Mouse (Mus musculus): ENCODE data around the gene Ascc1. TPM values are rescaled to one million over a fixed set of nuclear protein-coding genes. Genes with fewer than 3 reads are reported as not detected.

The Ascc1 gene
- polyA plus RNA-seq, 1 experiment from 2014 or later = 43.3 TPM

DNA sequence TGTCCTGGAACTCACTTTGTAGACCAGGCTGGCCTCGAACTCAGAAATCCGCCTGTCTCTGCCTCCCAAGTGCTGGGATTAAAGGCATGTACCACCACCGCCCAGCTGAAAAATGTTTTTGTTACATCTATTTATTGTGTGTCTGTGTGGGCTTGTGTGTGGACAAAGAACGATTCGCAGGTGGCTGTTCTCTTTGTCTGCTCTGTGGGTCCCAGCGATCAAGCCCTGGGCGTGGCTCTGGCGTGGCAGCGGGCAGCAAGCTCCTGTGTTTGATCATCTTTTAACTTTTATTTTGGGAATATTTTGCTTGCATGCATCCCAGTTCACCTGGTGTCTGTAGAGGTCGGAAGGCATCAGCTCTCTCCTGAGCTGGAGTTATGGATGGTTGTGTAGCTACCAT lies 48.0 kb downstream of the Ascc1 start:
- no peak for ATAC-seq (ENCODE audit: insufficient number of reproducible peaks, insufficient read depth, low FRiP score, low read depth)
- 95% methylated on average over 10 of the region's 10 CpGs for WGBS
- H3K9ac ChIP-seq (ENCODE audit: low read length) = no peak overlapping the region
- no peak overlapping the region for H3K27ac ChIP-seq (replicated peaks in 1 of 2; ENCODE audit: control insufficient read depth in 1 of 2, insufficient read depth in 1 of 2, low read depth in 2 of 2, low read length in 2 of 2)
- no peaks in the 10 kb centered on the region for H3K27me3 ChIP-seq (ENCODE audit: control insufficient read depth, insufficient read depth, low read length)
- no peak overlapping the region for H3K4me2 ChIP-seq (ENCODE audit: low read length)
- H3K4me3 ChIP-seq (ENCODE audit: control insufficient read depth in 1 of 2, insufficient read depth in 1 of 2, low read depth in 1 of 2, low read length in 2 of 2) = no peak overlapping the region
- peaks cover 20% of the 10 kb centered on the region for H3K36me3 ChIP-seq (ENCODE audit: control insufficient read depth, insufficient read depth, low read length)
- H3K9me3 ChIP-seq (ENCODE audit: control insufficient read depth, low read length) = no peaks in the 10 kb centered on the region
- no peaks in the 10 kb centered on the region for H3K4me1 ChIP-seq (ENCODE audit: control insufficient read depth in 2 of 2, insufficient read depth in 2 of 2, low read length in 2 of 2)

DNA sequence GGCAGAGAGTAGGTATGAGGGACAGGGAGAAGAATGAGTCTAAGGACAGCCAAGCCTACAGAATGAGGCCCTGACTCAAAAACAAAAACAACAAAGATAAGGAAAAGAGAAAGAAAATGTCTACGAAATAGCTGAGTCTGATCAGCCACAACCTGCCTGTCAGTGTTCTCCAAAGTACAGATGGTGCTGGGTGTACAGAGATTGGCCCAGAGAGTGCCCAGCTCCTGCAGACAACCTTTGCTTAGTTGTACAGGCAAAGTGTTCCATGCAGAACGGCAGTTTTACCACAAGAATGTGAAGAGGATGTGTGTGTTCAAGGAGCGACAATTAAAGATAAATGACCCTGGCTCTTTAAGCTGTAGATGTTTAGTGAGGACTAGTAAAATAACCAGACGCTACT lies 50.5 kb downstream of the Ascc1 start:
- Histone ChIP-seq H3K9ac (ENCODE audit: low read length) (no peak overlapping the region), H3K27ac (replicated peaks in 1 of 2; ENCODE audit: control insufficient read depth in 1 of 2, insufficient read depth in 1 of 2, low read depth in 2 of 2, low read length in 2 of 2) (no peak overlapping the region), H3K4me1 (ENCODE audit: control insufficient read depth in 2 of 2, insufficient read depth in 2 of 2, low read length in 2 of 2) (no peaks in the 10 kb centered on the region), H3K4me3 (ENCODE audit: control insufficient read depth in 1 of 2, insufficient read depth in 1 of 2, low read depth in 1 of 2, low read length in 2 of 2) (no peak overlapping the region), H3K36me3 (ENCODE audit: control insufficient read depth, insufficient read depth, low read length) (peaks cover 20% of the 10 kb centered on the region), H3K9me3 (ENCODE audit: control insufficient read depth, low read length) (peaks cover 10% of the 10 kb centered on the region), H3K4me2 (ENCODE audit: low read length) (no peak overlapping the region), H3K27me3 (ENCODE audit: control insufficient read depth, insufficient read depth, low read length) (no peaks in the 10 kb centered on the region)
- 59% methylated on average over 4 of the region's 4 CpGs for WGBS
- ATAC-seq (ENCODE audit: insufficient number of reproducible peaks, insufficient read depth, low FRiP score, low read depth) = no peak

DNA sequence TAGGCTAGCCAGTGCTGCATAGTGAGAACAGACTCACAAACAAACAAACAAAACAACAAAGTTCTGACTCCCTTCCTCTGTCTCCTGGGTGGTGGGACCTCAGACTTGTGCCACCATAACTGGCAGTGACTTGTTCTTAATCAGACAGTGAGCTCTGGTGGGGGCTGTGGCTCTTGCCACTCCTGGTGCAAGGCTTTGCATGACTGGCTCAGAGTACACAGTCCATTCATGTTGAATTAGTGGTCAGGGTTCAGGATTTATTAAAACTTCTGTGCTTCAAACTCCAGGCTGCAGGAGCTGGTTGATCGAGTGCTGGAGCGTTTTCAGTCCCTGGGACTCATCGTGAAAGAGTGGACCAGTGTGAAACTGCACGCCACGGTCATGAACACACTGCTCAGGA lies 59.6 kb downstream of the Ascc1 start:
- peaks cover 20% of the 10 kb centered on the region for H3K36me3 ChIP-seq (ENCODE audit: control insufficient read depth, insufficient read depth, low read length)
- whole genome bisulfite sequencing = 85% methylated on average over 5 of the region's 5 CpGs
- H3K4me3 ChIP-seq (ENCODE audit: control insufficient read depth in 1 of 2, insufficient read depth in 1 of 2, low read depth in 1 of 2, low read length in 2 of 2) = no peak overlapping the region
- peaks cover 2 to 6% of the 10 kb centered on the region in 2 experiments; a peak in 1 of 4 replicates for H3K4me1 ChIP-seq (ENCODE audit: control insufficient read depth in 2 of 2, insufficient read depth in 2 of 2, low read length in 2 of 2)
- no peak for ATAC-seq (ENCODE audit: insufficient number of reproducible peaks, insufficient read depth, low FRiP score, low read depth)
- H3K9me3 ChIP-seq (ENCODE audit: control insufficient read depth, low read length) = peaks cover 13% of the 10 kb centered on the region
- no peak overlapping the region for H3K9ac ChIP-seq (ENCODE audit: low read length)
- no peak overlapping the region for H3K27ac ChIP-seq (replicated peaks in 1 of 2; ENCODE audit: control insufficient read depth in 1 of 2, insufficient read depth in 1 of 2, low read depth in 2 of 2, low read length in 2 of 2)
- no peaks in the 10 kb centered on the region for H3K27me3 ChIP-seq (ENCODE audit: control insufficient read depth, insufficient read depth, low read length)
- no peak overlapping the region for H3K4me2 ChIP-seq (ENCODE audit: low read length)

DNA sequence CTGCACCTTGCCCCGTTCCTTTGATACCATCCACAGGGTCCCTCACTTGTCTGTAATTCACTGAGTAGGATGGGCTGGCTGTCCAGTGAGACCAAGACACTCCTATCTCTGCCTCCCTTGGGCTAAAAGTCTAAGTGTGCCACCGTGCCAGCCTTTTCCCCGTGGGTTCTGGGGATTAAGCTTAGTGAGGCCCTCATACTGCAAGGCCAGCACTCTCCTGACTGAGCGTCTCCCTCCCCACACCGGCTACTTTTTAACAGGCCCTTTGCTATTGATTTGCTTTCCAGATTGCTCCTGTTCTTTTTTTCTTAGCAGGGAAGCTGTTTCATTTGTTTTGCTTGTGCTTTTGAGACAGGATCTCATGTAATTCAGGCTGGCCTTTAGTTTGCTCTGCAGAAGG lies 60.3 kb downstream of the Ascc1 start:
- Histone ChIP-seq H3K36me3 (ENCODE audit: control insufficient read depth, insufficient read depth, low read length) (peaks cover 20% of the 10 kb centered on the region), H3K4me1 (ENCODE audit: control insufficient read depth in 2 of 2, insufficient read depth in 2 of 2, low read length in 2 of 2) (peaks cover 2 to 6% of the 10 kb centered on the region in 2 experiments; a peak in 1 of 4 replicates), H3K9ac (ENCODE audit: low read length) (no peak overlapping the region; the same call in 1 of the 2 replicates), H3K27ac (replicated peaks in 1 of 2; ENCODE audit: control insufficient read depth in 1 of 2, insufficient read depth in 1 of 2, low read depth in 2 of 2, low read length in 2 of 2) (no peak overlapping the region), H3K27me3 (ENCODE audit: control insufficient read depth, insufficient read depth, low read length) (no peaks in the 10 kb centered on the region), H3K4me2 (ENCODE audit: low read length) (no peak overlapping the region), H3K9me3 (ENCODE audit: control insufficient read depth, low read length) (peaks cover 5% of the 10 kb centered on the region), H3K4me3 (ENCODE audit: control insufficient read depth in 1 of 2, insufficient read depth in 1 of 2, low read depth in 1 of 2, low read length in 2 of 2) (no peak overlapping the region)
- no peak for ATAC-seq (ENCODE audit: insufficient number of reproducible peaks, insufficient read depth, low FRiP score, low read depth)
- WGBS = 51% methylated on average over 5 of the region's 5 CpGs

DNA sequence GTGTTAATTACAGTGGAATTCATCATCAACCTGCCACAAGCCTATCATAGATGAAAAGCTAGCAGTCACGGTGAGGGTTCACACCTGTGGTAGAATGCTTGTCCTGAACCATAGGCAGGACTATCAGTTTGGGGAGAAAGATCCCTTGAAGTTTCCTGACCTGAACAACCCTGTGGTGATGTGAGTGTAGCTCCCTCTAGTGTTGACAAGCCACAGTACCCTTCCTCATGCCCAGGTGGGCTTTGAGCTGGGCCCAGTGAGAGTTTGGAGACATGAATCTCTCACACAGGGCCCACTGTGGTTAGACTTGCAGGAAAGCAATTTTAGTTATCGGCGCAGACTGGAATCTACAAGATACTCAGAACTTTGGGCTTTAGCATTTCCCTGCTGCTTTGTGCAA lies 63.9 kb downstream of the Ascc1 start:
- H3K27ac ChIP-seq (replicated peaks in 1 of 2; ENCODE audit: control insufficient read depth in 1 of 2, insufficient read depth in 1 of 2, low read depth in 2 of 2, low read length in 2 of 2) = no peak overlapping the region
- no peaks in the 10 kb centered on the region; the same call in 1 of the 2 replicates for H3K27me3 ChIP-seq (ENCODE audit: control insufficient read depth, insufficient read depth, low read length)
- WGBS = 79% methylated on average over 3 of the region's 3 CpGs
- H3K9ac ChIP-seq (ENCODE audit: low read length) = no peak overlapping the region
- peaks cover 2 to 6% of the 10 kb centered on the region in 2 experiments; a peak in 1 of 4 replicates for H3K4me1 ChIP-seq (ENCODE audit: control insufficient read depth in 2 of 2, insufficient read depth in 2 of 2, low read length in 2 of 2)
- ATAC-seq (ENCODE audit: insufficient number of reproducible peaks, insufficient read depth, low FRiP score, low read depth) = no peak
- H3K9me3 ChIP-seq (ENCODE audit: control insufficient read depth, low read length) = no peaks in the 10 kb centered on the region
- H3K4me2 ChIP-seq (ENCODE audit: low read length) = no peak overlapping the region
- H3K4me3 ChIP-seq (ENCODE audit: control insufficient read depth in 1 of 2, insufficient read depth in 1 of 2, low read depth in 1 of 2, low read length in 2 of 2) = no peak overlapping the region
- peaks cover 20% of the 10 kb centered on the region for H3K36me3 ChIP-seq (ENCODE audit: control insufficient read depth, insufficient read depth, low read length)

DNA sequence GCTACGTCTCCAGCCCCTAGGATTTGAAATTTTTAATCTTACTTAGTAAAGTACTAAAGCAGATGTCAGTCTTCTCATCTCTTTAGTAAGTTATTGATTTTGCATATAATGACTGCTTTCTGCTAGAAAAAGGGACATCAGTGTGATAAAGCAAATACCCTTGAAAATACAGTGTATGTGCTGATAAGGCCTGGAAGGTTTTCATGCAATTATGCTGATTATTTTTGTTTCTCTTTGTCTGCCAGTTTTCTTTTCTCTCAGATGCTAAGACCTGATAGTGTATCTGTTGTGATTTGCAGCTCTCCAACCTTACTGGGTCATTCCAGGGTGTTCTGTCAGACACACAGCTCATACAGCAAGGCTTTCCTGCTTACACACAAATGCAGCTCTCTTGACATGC lies 72.6 kb downstream of the Ascc1 start:
- no peak overlapping the region for H3K4me2 ChIP-seq (ENCODE audit: low read length)
- H3K27ac ChIP-seq (replicated peaks in 1 of 2; ENCODE audit: control insufficient read depth in 1 of 2, insufficient read depth in 1 of 2, low read depth in 2 of 2, low read length in 2 of 2) = no peak overlapping the region
- no peak overlapping the region for H3K9ac ChIP-seq (ENCODE audit: low read length)
- H3K4me3 ChIP-seq (ENCODE audit: control insufficient read depth in 1 of 2, insufficient read depth in 1 of 2, low read depth in 1 of 2, low read length in 2 of 2) = no peak overlapping the region
- H3K36me3 ChIP-seq (ENCODE audit: control insufficient read depth, insufficient read depth, low read length) = no peaks in the 10 kb centered on the region
- no peaks in the 10 kb centered on the region for H3K9me3 ChIP-seq (ENCODE audit: control insufficient read depth, low read length)
- peaks cover 8% of the 10 kb centered on the region; the same call in 1 of the 2 replicates for H3K27me3 ChIP-seq (ENCODE audit: control insufficient read depth, insufficient read depth, low read length)
- peaks cover 19 to 29% of the 10 kb centered on the region in 2 experiments for H3K4me1 ChIP-seq (ENCODE audit: control insufficient read depth in 2 of 2, insufficient read depth in 2 of 2, low read length in 2 of 2)
- no peak for ATAC-seq (ENCODE audit: insufficient number of reproducible peaks, insufficient read depth, low FRiP score, low read depth)
- WGBS = 87% methylated on average over 1 of the region's 1 CpGs

DNA sequence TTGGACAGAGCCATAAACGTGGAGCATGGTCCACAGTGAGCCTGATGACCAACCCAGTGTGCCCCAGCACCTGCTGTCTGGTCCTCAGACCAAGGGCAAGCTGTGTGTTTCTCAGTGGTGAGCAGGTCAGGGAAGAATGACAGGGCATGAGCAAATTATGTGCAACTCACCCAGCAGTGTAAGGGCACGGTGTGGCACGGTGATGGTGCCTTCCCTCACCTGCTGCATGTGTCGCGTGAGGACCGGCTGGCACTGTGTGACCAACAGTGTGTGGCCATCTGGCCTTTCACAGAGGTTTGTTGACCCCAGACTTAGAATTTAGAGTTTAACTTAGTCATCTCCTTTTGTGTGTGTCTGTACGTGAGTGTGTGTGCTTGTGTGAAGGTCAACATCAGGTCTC lies 74.6 kb downstream of the Ascc1 start:
- Histone ChIP-seq H3K4me2 (ENCODE audit: low read length) (no peak overlapping the region), H3K9ac (ENCODE audit: low read length) (no peak overlapping the region), H3K4me3 (ENCODE audit: control insufficient read depth in 1 of 2, insufficient read depth in 1 of 2, low read depth in 1 of 2, low read length in 2 of 2) (no peak overlapping the region), H3K27me3 (ENCODE audit: control insufficient read depth, insufficient read depth, low read length) (peaks cover 8% of the 10 kb centered on the region; the same call in 1 of the 2 replicates), H3K36me3 (ENCODE audit: control insufficient read depth, insufficient read depth, low read length) (no peaks in the 10 kb centered on the region), H3K9me3 (ENCODE audit: control insufficient read depth, low read length) (no peaks in the 10 kb centered on the region), H3K27ac (replicated peaks in 1 of 2; ENCODE audit: control insufficient read depth in 1 of 2, insufficient read depth in 1 of 2, low read depth in 2 of 2, low read length in 2 of 2) (no peak overlapping the region), H3K4me1 (ENCODE audit: control insufficient read depth in 2 of 2, insufficient read depth in 2 of 2, low read length in 2 of 2) (peaks cover 37 to 50% of the 10 kb centered on the region in 2 experiments)
- 98% methylated on average over 7 of the region's 7 CpGs for WGBS
- no peak for ATAC-seq (ENCODE audit: insufficient number of reproducible peaks, insufficient read depth, low FRiP score, low read depth)

Measured in heart, embryonic 14.5 days (tissue).